Mouse (Mus musculus): Measurements from ENCODE around the gene Macf1.
"Not testable (repeated sequence)": the region's sequence is repeated elsewhere in the genome, so short reads cannot be mapped to it uniquely, and the experiment has no call there.

The Macf1 gene

DNA sequence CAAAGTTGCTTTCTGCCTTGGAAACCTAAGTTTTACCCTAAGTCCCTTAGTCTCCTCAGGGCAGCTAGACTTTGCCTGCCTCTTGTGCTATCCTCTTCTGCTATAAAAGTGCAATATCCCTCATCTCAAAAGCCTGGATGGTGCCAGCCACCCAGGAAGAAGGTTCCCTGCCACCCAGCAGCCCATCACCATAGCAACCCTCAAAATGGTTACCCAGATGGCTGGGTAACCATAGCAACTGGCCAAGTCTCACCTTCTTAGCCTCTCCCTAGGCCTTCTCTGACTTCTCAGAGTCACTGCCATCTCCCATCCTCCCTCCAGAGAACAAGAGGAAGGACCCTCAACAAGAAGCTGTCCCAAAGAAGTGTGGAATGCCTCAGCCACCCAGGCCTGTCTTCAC, 13.6 kb downstream of the Macf1 start:
- DNase-seq (ENCODE audit: low spot score in 2 of 2), result peak; percentile 66 to 77

DNA sequence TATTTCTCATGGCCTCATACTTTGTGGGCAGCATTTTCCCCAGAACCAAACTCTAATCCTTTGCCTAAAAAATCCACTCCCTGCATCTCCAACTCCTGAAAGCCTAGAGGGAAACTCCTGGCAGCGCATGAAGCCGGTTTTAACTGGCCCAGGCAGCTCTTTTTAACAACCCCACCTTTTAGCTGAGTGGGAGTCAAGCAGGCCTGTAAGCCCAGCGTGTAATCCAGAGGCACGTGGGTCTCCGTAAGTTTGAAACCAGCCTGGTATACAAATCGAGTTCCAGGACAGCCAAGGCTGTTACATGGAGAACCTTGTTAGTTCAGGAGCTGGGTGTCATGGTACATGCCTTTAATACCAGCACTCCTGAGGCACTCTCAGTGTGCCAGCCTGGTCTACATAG, 14.5 kb downstream of the Macf1 start:
- DNase-seq (ENCODE audit: low spot score in 2 of 2), result peak; percentile 41 to 43

DNA sequence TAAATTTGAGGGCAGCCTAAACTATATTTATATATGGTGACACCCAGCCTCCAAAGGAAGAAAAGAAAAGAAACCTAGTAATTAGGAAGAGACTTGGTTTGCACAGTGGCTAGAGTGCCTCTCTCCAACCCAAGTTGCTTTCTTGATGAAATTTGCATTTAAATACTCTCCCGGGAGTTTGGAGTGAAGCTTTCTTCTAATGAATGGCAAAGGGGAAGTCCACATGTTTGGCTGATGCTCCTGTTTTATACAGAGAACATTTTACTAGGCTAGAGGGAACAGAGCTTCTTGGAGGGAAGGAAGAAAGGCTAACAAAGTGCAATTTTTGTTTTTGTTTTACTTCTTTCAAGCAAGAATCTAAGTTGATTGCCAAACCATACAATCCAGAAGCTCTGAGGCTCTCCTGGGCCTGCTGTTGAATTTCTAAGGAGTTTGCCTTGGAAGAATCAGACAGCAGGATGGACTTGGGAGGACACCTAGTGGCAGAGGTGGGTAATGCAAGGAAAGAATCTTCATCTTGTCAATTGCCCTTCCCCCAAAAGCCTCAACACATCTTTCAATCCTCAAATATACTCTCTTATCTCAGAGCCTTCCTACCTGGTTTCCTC, 16.8 kb downstream of the Macf1 start:
- DNase-seq (ENCODE audit: low spot score in 2 of 2), result peak; percentile 87 to 90

DNA sequence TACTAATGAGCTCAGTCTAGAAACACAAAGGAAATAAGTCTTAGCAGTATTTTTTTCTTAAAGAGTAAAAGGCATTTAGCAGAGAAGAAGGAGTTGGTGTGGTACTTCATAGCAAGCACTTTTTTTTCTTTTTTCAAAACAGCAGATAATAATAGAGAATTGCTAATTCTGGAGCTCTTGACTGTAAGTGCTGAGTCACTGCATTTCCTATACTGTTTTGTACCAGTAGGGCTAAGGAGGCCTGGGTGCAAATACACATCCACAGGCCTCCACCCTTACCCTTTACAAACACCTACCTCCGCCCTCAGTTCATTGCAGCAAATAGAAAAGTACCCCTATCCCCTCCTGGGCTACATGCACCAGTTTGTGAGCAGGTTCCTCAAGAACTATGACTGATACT, 17.6 kb downstream of the Macf1 start:
- no peak for DNase-seq (ENCODE audit: low spot score in 2 of 2)

- DNase-seq (ENCODE audit: low spot score in 2 of 2), result no peak
These were observed 18.4 kb downstream of the Macf1 start for GRCm38 (mm10) chr4:123665681-123666278.

DNA sequence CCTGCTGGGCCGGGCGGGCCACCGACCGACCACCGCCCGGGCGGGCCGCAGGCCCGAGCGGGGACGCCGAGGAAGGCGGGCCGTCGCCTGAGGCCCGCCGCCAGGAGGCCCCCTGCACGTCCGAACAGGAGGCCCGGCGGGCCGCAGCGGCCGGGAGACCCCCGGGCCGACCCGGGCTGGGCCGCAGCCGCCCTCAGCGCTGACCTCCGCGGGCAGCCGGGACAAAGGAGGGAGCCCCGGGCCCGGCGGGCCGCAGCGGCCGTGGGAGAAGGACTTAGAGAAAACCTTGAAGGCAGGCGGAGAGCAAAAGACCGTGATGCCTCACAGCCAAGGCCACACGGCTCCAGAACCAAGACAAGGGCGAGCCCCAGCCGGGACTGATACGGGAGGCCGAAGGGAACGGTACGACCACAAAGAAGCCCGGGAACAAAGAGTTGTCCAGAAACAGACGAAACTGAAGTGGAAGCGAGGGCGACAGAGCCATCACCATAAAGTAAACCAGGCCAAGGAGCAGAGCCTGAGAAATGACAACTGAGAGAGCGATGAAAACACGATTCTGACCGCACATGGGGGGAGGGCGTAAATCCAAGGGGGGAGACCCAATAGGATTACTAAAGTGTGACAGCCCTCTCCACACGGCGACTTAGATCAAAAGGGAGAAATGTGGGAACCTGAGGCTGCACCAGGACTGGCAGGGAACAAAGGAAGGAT, 19.1 kb downstream of the Macf1 start:
- peak; percentile 37 to 42 for DNase-seq (ENCODE audit: low spot score in 2 of 2)

DNA sequence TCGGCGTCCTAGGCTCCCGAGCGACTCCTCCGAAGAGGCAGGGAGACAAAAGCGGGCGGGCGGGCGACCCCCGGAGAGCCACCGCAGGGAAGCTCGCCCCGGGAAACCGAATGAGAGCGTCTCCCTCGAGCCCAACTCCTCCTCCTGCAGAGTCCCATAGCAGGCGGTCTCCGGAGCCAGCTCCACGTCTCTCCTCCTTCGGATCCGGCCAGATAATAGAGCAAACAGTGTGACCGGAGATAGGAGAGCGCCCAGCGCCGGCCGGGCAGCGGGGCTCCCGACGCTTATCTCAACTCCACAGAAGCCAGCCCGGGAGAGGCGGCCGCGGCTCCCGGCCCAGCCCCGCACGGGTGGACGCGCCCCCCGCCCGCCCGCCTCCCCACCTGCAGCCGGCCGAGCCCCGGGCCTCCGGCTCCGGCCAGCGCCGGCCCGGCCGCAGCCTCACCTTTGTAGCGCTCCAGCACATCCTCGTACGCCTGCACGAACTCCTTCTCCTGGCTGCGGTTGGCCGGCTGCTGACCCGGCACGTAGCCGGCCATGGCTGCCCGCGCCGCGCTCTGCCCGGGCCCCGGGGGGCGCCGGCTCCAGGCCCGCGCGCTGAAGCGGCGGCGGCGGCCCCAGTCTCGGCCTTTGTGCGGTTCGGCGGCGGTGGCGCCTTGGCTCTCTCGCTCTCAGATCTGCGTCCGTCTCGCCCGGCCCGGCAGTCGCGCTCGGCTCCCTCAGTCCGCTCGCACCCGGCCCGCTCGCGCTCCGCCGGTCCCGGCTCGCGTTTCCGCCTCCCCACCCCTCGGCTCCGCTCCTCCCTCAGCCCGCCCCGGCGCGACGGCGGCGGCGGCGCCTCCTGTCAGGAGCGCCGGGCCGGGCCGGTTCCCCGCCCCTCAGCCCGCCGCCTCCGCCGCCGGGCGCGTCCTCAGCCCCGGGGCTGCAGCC, 19.9 kb downstream of the Macf1 start:
- DNase-seq (ENCODE audit: low spot score in 2 of 2), result peak; percentile 72 to 75

GRCm38 (mm10) chr4:123663688-123663965, 20.5 kb downstream of the Macf1 start:
- DNase-seq (ENCODE audit: low spot score in 2 of 2), result no peak

DNA sequence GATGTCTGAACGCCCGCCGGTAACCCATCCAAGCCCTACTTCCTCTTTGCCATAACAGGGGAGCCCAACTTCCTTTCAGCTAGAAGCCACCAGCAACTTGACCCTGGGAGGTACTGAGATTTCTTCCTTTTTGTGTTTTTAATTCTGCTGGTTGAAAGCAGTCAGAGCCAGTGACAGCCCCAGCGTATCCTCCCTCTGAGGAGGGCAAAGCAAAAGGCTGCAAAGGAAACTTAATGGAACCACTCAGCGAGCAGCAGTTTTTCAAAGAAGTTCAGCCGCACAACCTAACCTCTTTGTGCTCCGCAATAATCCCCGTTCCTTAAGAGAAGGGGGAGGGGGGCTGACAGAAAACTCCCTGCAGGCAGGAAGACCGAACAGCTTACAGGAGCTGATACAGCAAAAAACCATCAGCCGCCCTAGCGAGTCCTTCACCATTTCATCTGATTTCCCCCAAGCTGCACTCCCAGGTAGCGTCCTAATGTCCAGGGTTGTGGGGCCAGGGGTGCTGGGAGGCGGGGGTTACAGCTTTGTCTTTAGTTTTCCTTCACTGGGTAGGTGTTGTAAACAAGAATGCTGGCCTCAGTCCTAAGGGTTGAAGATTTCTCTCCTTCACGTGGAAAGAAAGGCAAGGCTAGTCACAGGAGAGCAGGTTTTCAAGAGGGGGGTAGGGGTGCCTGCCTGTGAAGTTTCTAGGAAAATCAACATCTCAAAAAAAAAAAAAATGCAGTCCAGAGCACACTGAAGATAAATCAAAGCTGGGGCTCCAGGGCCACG, 21.1 kb downstream of the Macf1 start:
- peak in 1 of 2 experiments; percentile 39 for DNase-seq (ENCODE audit: low spot score in 2 of 2)

GRCm38 (mm10) chr4:123658175-123658574, 26.0 kb downstream of the Macf1 start:
- DNase-seq (ENCODE audit: low spot score in 2 of 2), result no peak

GRCm38 (mm10) chr4:123655245-123655644, 28.9 kb downstream of the Macf1 start:
- DNase-seq (ENCODE audit: low spot score in 2 of 2), result no peak

GRCm38 (mm10) chr4:123654566-123654965, 29.6 kb downstream of the Macf1 start:
- no peak for DNase-seq (ENCODE audit: low spot score in 2 of 2)

- not testable (repeated sequence) for DNase-seq (ENCODE audit: low spot score in 2 of 2)
These were observed 30.7 kb downstream of the Macf1 start for GRCm38 (mm10) chr4:123653446-123653845.

GRCm38 (mm10) chr4:123652130-123652529, 32.0 kb downstream of the Macf1 start:
- no peak for DNase-seq (ENCODE audit: low spot score in 2 of 2)

GRCm38 (mm10) chr4:123649131-123649530, 35.0 kb downstream of the Macf1 start:
- no peak for DNase-seq (ENCODE audit: low spot score in 2 of 2)

DNA sequence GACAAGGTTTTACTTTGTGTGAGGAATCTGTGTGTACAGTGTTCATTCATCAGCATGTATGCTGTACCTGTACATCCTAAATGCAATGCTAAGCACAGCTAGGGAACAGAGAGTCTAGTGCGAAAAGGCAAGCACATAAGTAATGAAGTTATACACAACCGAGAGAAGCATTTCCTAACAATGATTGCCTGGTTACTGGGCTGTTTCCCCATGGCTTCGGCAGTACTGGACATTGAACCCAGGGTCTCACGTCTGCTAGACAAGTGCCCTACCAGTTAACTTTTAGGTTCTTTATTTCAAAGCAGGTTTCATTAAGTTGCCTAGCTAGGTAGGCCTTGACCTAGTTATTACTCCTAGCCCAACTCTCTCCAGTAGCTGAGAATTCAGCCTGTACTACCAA, 36.5 kb downstream of the Macf1 start:
- no peak for DNase-seq (ENCODE audit: low spot score in 2 of 2)

- no peak for DNase-seq (ENCODE audit: low spot score in 2 of 2)
These were observed 37.1 kb downstream of the Macf1 start for GRCm38 (mm10) chr4:123647109-123647508.

- no peak for DNase-seq (ENCODE audit: low spot score in 2 of 2)
These were observed 38.8 kb downstream of the Macf1 start for GRCm38 (mm10) chr4:123645246-123645845.

DNA sequence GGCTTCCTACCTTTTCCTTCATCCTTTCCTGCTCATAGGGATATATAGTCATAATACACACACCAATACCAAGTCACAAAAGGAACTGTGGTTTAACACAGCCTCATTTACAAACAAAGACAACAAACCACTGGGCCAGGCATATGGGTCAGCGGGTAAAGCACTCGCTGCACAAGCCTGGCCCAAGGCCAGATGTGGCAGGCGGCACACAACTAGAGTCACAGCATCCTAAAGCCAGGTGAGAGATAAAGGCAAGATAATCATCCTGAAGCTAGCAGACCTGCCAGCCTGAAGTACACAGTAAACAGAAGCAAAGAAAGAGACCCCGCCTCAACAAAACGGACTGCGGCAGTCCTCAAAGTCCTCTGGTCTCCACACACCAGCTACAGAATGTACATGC, 40.6 kb downstream of the Macf1 start:
- no peak for DNase-seq (ENCODE audit: low spot score in 2 of 2)

DNA sequence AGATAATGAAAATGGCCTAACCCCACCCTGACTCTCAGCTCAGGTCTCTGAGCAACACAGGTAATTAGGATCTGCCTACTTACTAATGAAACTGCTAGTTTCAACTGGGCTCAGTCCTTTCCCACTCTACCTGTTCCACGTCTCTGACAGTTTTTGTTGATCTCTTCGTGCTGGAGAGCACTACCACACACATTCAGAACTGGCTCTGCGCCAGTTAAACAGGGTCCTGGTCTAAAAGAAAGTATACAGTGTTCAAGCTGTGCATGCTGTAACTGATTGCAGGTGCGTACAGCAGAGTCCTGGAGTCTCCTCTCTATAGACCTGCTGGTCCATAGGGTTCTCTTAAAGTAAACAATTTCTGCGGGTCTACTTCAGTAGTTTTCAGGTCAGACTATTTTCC, 41.3 kb downstream of the Macf1 start:
- no peak for DNase-seq (ENCODE audit: low spot score in 2 of 2)

DNA sequence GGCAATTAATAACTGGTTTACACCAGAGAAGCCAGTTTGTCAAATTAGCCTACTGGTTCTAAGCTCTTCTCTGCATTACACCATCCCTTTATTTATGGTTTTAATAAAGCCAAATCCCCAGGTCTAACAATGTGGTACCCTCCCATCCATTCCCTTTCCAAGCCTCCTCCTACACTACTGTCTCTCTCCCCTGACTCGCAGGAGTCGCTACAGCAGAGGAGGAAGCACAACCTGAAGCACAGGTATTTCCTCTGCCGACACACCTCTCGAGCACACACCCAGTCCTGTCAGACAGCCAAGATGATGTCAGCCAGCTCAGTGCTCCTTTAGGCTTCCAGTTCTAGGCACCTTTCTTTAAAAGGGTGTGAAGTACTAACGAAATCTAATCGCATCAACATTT, 47.0 kb downstream of the Macf1 start:
- no peak for DNase-seq (ENCODE audit: low spot score in 2 of 2)

All from right cerebral cortex, postnatal 10 days (tissue).